Mouse (Mus musculus): Measurements from ENCODE around the gene Gfm1. TPM values are rescaled to one million over a fixed set of nuclear protein-coding genes. Genes with fewer than 3 reads are reported as not detected.

The Gfm1 gene
- total RNA-seq (2021) = 10 to 100 TPM; 86.4 to 91.9 TPM
- long read RNA-seq, experiment 1, full-length matches to known transcripts = 82 of 90 reads
- long read RNA-seq, experiment 1, partial matches to known transcripts = 6 of 90 reads
- long read RNA-seq, experiment 1, other reads (novel, unspliced or antisense) = 2 of 90 reads
- long read RNA-seq, experiment 2, full-length matches to known transcripts = 91 of 103 reads
- long read RNA-seq, experiment 2, partial matches to known transcripts = 3 of 103 reads
- long read RNA-seq, experiment 2, other reads (novel, unspliced or antisense) = 9 of 103 reads

DNA sequence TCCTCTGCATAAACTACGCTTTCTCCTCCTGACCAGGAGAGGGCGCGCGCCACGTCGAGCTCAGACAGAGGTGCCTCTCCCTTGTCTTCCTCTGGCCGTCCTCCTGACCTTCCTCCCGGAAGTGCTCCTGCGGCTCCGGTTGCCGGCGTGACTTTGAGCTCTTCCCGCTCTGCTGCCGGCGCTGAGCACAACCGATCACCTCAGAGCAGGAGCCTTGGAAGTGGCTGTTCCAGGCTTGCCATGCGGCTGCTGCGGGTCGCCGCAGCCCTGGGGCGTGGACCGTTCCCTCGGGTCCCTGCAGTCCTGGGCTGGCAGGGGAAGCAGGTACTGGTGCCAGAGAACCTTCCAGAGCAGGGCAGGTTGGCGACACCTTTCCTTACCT is at the start of gene Gfm1:
Gene Gfm1, plus strand, starts transcription at position 98 of the 382 bp plus-strand sequence.
- intact Hi-C loops (cut with DNase I; ENCODE audit: low total_unique reads) = loop anchor here (10.0 kb wide), 1 partner anchor 75 kb away; no protein-coding TSS in a partner anchor
- peak; percentile 87 for DNase-seq

DNA sequence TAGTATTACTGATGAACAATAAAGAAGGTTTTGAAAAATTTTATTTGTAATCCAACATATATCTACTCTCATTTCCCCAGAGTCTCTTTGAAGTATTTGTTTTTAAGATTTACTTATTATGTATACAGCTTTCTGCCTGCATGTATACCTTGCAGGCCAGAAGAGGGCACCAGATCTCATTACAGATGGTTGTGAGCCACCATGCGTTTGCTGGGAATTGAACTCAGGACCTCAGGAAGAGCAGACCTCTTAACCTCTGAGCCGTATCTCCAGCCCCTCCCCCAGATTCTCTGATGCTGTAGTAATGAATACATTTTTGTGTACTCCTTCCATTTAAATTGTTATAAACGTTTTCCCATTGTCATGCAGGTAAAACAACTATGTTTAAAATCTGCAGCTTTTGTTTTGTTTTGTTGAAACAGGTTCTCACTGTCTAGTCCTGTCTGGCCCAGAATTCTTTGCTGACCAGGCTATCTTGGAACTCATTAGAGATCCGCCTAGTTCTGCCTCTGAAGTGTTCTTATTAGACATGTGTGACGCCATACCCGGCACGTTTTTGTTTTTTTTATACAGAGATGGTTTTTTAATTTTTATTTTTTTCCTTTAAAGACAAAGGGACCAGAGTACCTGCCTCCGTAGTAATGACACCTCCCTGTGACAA is 428 bp upstream of the Gfm1 start:
- intact Hi-C loops (cut with DNase I; ENCODE audit: low total_unique reads) = loop anchor here (10.0 kb wide), 1 partner anchor 75 kb away; no protein-coding TSS in a partner anchor
- DNase-seq = no peak

DNA sequence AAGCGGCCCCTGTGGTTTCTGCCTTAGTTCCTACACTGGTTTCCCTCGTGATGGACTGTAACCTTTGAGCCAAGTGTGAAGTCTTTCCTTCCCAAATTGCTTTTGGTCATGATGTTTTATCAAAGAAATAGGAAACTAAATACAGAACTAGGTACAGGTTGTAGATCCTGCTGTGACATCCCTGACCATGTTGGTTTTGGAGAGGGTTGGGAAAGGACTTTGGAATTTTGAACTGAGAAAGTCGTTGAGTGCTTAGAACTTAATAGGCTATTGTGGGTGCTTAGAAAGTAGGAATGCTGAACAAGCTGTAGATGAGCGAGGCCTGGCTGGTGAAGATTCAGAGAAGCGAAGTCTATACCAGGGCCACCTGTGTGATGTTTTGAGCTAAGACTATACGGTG is 4.1 kb downstream of the Gfm1 start:
- DNase-seq = no peak
- intact Hi-C loops (cut with DNase I; ENCODE audit: low total_unique reads) = no loop called here

DNA sequence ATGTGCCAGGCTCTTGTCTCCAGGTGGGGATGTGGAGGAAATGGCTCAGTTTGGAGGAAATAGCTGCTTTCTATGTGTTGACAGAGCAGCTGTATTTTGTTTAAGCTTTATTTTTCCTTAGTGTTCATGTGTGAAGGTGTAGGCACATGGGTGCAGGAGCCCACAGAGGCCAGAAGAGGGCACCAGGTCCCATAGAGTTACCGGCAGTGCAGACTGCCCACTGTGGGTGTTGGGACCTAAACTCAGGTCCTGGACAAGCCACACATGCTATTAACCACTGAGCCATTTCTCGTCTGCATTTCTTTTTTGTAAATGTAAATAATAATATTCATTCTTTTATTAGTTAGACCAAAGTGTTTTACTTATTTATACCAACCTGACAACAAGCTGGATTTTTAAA is 17.2 kb downstream of the Gfm1 start:
- intact Hi-C loops (cut with DNase I; ENCODE audit: low total_unique reads) = no loop called here
- no peak for DNase-seq

DNA sequence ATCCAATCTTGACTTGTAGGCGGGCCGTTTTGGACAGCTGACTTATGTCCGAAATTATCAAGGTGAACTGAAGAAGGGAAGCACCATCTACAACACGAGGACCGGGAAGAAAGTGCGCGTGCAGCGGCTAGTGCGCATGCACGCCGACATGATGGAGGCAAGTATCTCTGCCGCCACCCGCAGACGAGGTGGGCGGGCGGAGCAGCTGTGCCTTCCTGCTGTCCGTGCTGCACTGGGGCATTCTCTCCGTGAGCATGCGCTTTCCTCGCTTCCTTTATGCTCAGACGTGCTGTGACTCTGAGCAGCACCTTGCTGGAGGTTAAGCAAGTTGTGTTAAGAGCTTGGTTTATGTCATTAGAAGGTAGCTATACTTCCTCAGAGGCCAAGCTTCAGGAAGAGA is 19.8 kb downstream of the Gfm1 start:
- DNase-seq = peak; percentile 9
- intact Hi-C loops (cut with DNase I; ENCODE audit: low total_unique reads) = no loop called here

DNA sequence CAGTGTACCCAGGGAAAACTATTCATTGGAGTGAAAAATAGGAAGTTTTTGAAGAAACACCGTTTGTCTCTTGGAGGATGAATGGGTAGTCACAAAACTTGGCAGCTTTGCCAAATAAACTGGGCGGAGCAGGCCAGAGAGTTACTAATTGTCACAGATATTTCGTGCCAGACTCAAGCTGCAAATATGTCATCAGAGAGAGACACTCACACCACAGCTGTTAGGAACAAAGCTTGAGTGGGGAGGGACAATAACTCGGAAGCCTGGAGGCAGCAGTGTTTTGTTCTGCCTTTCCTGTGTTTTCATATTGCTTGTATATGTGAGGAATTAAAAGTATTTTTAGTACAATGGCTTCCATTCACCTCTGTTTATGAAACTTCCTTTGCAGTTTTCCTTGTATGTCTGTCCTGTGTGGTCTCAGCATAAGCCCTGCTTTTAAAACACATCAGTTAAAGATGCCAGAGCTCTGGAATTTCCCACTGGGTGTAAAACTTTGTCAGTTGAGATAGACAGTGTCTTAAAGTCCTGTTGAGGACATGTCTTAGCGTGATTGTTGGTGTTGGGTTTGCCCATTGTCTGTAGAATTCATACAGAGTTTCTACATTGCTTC is 20.8 kb downstream of the Gfm1 start:
- peak; percentile 11 for DNase-seq

DNA sequence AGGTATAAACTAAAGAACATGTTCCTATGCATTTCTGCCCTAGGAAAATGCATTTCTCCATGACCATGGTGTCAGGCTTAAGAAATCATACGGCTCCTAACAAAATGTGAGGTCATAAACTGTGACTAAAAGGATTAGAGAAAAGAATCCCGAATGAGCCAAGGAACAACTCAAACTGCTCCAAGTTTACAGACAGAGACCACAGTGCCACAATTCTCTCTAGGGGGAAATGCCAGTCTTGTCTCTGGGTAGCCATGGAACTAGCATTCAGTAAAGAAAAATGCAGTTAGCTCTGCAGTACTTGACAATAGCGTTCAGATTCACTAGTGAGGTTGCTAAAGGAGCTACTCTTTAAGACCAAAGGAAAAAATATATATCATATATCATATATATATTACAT is 30.0 kb downstream of the Gfm1 start:
- intact Hi-C loops (cut with DNase I; ENCODE audit: low total_unique reads) = no loop called here
- no peak for DNase-seq

More for the DNA sequence above, 20.8 kb downstream of the Gfm1 start:
- intact Hi-C loops (cut with DNase I; ENCODE audit: low total_unique reads) = no loop called here

DNA sequence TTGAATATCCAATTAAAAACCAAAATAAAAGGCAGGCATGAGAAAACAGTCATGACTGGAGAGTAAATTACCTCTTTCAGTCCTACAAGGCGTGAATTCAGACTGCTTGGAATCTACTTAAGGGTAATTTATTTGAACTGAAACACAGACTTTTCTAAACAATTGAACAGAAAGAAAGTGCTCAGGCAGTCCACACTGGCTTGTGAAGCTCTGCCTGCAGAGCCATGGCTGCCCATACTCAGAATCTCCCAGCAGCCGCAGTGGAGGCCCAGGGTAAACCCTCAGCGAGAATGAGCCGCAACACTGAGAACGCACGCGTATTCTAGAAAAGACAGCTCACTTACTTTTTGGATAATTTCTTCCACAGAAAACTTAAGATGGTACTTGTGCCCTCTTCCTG is 32.1 kb downstream of the Gfm1 start:
- intact Hi-C loops (cut with DNase I; ENCODE audit: low total_unique reads) = no loop called here
- DNase-seq = no peak

DNA sequence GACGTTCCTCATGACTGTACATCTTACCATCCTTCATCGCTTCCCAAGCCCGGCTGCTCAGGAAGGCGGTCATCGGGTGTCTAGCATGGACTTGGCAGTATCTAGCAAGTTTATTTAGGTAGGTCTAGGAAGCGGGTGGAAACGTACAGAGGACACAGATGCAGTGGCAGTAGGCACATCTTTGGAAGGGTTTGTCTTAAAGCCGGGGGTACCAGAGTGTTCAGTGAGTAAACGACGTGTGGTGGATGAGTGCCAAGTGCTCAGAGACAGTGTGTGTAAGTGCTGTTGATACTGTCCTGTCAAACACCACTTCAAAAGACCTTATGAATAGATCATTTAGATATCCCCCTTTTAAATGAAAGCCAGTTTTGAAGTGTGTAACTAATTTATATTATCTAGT is 32.7 kb downstream of the Gfm1 start:
- DNase-seq = no peak
- intact Hi-C loops (cut with DNase I; ENCODE audit: low total_unique reads) = no loop called here

DNA sequence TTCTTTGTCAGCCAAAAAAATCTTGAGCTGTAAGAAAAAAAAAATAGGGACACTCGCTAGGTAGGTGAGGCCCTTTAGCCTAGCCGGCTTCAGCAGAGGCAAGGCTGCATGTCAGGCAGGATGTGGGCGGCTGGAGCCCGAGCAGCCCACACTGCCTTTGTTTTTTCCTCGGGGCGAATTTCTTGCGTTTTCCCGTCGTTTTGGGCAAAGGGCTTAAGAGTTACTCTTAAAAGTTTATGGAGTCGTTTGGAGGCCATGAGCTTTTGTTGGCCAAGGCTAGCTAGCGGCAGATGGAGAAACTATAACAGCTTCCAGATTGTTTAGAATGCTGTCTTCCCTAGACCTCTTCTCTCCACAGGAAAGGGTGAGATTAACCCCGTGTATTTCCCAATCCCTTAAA is 33.1 kb downstream of the Gfm1 start:
- DNase-seq = no peak
- intact Hi-C loops (cut with DNase I; ENCODE audit: low total_unique reads) = no loop called here

DNA sequence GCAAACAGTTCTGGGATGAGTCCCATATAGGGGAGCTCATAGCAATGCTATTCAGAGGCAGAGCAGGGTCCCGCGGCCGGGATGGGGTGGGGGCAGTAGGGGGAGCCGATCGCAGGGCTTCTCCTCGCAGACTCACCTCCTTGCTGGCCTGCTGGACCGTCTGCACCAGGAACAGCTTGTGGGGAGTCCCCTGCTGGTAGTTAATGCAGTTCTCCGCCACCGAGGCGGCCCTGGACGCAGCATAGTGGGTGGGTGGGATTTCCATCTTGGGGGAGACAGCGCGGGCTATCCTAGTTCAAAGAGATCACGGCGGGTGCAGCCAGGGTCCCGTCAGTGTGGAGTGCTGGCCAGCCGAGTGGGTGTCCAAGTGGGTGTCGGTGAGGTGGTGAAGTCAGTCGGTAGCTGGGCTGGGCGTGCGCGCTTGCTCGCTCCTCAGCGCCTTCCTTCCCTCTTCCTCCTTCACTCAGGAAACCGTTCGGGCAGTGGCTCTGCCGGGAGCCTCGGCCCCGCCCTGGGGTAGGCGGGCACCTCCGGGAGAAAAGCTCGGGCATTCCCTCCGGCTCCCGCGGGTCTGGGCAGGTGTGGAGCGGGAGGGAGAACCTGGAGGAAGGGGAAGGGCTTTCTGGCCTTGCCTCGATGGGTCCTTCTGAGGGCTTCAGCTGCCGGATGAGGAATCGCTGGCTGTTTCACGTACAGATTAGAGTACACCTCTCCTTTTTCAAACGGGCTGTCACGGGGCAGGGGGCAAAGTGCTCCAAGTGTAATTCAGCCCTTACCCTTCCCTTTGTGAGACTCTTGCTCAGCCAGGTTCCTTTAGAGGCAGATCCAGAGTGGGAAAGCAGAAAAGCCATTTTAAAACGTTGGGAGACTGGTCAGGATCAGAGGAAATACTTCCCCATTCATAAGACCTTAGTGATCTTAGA is 33.8 kb downstream of the Gfm1 start, which contains the start of gene Lxn:
Gene Lxn, minus strand, starts transcription at position 477 of the 923 bp plus-strand sequence.
- DNase-seq = peak; percentile 64
- intact Hi-C loops (cut with DNase I; ENCODE audit: low total_unique reads) = no loop called here

DNA sequence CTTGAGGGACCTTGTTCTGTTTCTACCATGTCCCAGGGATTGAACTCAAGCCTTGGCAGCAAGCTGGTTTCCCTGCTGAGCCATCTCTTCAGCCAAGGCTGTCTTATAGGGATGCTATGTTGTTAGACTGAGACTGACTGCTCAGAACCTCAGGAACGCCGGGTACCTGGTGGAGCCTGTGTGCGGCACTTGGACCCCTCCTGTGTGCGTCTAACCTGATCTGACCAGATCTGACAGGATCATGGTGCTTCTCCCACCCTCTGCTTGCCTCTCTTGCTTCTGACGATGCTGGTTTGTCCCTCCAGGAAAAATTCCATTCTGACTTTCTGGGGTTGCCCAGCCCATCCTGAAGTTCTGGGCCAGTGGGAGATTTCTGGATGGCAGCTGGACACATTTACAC is 36.7 kb downstream of the Gfm1 start:
- no peak for DNase-seq
- intact Hi-C loops (cut with DNase I; ENCODE audit: low total_unique reads) = no loop called here

DNA sequence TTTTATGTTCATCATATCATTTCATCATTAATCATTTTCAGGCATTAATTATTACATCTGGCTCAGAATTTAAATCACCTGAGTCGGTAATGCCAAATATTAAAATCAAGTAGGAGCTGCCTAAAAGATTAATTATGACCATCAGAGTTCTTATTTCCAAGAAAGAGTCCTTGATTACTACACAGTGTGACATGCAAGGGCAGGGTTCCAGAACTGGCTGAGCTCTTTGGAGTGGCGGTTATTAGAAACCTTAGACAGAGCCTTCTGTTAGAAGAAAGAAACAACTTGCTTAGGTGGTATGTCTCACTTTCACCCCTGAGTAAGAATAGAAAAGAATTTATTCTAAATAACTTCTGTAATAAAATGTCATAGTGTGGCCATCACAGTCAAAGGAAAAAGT is 37.4 kb downstream of the Gfm1 start:
- intact Hi-C loops (cut with DNase I; ENCODE audit: low total_unique reads) = no loop called here

DNA sequence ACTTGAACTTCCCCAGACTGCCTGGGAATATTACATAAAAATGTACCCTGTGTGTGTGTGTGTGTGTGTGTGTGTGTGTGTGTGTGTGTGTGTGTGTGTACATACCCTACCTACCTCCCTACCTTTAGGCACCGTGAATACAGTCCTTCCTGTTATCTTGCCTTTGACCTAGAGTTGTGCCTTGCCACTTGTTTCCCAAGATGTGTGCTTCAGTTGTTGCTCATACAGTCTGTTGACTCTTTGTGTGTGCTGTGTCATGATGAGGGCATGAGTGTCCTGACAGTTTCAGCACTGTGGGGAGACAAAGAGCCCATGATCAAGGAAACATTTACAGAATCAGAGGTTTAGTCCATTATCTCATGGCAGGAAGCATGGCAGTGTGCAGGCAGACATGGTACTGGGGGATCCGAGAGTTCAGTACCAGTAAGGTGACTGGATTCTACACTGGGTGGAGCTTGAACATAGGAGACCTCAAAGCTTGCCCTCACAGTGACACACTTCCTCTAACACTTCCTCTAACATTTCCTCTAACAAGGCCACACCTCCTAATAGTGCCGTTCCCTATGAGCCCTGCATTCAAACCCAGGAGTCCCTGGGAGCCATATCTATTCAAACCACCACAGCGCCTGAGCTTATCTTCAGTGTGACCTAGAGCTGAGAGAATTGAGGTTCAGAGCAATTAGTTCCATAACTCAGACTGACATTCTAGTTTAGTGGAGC is 41.7 kb downstream of the Gfm1 start:
- no peak for DNase-seq
- intact Hi-C loops (cut with DNase I; ENCODE audit: low total_unique reads) = no loop called here

More for the DNA sequence above, 37.4 kb downstream of the Gfm1 start:
- no peak for DNase-seq

DNA sequence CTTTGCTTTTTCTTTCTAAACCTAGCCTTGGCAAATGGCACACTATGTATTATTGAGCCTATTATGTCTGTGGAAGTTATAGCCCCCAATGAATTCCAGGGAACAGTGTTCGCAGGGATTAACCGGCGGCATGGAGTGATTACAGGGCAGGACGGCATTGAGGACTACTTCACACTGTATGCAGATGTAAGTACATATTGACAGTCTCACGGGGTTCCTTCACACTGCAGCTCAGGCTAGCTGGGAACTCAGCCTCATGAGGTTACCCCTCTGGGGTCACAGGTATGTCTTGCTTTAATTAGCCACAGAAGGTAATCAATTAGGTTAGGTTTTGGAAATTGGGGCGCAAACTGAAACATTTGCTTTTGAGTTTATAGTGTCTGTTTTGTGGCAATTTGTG is 43.5 kb downstream of the Gfm1 start:
- no peak for DNase-seq
- intact Hi-C loops (cut with DNase I; ENCODE audit: low total_unique reads) = no loop called here

DNA sequence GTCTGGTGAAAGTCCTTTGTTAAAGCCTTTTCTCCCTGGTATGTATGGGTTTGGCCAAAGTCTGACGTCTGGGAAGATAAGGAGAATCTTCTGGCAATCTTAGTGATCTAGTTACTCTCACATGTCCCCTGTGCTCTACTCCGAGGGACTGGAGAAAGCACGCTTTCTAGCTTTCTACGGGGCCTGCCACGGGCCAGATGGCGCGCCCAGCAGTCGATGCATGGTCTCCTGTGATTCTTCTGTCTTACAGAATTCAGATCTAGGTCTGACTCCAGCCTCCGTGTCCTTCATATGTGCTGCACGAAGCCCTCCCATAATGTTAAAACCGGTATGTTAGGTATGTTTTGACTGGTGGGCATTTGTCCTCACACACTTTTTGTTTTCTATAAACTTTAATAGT is 49.9 kb downstream of the Gfm1 start:
- no peak for DNase-seq
- intact Hi-C loops (cut with DNase I; ENCODE audit: low total_unique reads) = no loop called here

DNA sequence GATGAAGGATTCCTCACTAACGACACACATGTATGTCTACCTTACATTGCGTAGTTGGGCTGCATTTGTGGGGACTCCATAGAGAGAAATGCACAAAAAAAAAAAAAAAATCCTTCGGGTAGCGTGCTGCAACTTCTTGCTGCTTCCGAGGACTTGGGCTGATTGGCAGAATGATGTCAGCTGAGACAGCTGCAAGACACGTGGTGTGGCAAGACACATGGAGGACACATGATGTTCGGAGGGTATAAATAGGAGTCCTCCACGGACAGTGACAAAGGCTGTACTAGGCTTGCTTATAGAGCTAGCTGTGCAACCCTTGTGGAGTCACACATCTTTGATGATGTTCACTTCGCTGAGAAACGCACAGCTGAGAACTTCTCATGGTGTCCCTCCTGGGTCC is 52.5 kb downstream of the Gfm1 start:
- intact Hi-C loops (cut with DNase I; ENCODE audit: low total_unique reads) = no loop called here

DNA sequence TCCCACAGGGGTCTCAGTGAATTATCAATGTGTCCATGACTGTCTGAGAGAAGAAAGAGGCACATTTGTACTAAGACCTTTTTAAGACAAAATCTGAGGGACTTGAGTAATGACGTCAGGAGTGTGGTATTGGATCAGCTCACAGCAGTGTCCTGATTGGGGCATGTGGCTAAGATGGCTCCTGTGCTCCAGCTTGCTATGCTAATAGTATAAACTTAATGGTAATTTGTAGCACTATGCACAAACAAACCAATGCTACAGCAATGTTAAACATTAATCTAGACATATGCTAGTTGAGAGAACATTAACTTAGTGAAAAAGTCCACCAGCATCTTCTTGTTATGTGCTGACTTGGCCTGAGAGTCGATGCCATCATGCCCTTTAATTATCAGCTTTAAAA is 55.3 kb downstream of the Gfm1 start:
- intact Hi-C loops (cut with DNase I; ENCODE audit: low total_unique reads) = no loop called here
- DNase-seq = no peak

More for the DNA sequence above, 52.5 kb downstream of the Gfm1 start:
- no peak for DNase-seq

DNA sequence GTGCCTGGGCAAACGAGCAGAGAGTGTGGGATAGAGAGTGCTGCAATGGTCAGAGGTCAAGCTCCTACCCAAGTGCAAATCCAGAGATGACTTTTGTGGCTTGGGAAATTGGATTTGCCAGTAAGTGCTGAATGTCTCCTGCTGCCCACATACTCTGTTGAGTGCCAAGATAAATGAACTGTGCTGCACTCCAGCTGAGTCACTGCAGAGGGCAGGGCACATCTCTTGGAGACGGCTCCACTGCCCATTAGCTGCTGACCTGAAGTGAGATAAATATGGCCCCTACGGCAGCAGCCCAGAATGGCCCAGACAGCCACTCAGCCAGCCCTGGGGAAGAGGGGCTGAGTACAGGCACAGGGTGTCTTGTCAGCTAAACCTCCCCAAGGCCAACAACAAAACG is 60.3 kb downstream of the Gfm1 start:
- DNase-seq = no peak
- intact Hi-C loops (cut with DNase I; ENCODE audit: low total_unique reads) = no loop called here

Measured in gastrocnemius, postnatal 14 days (tissue).